In the genomic region with DNA sequence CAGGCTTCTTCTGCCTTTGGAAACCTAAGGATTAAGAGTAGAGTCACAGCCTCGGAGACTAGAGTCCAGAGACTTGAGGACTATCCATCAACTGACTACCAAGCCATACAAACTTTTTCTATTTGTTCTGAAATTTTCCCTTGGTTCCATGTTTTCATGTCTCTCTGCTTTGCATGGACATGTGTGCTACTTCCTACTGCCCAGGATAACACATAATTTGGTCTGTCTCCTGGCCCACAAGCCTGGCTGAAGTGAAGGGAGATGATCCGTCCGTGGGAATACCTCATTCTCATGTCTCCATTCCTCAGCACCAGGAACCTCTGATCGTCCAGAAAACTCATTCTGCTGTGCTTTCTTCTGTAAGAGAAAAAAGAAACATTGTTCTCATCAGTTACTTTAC, we compare ENCODE assay signal across 34 mouse cellular contexts.
"Had no signal": no experiment of that assay in that cellular context is flagged by ENCODE, and none has a peak within 500 bp of the region (broad histone marks: within the 10 kb centered on the region; RNA-seq: fewer than 3 reads in every experiment).

No protein-coding gene starts in this region.

- ATAC-seq: hindbrain, embryonic 16.5 days; hindbrain, postnatal 0 days; inflammation-experienced regulatory T-cells, adult 6 months; intestine, embryonic 15.5 days; intestine, embryonic 16.5 days; intestine, postnatal 0 days had no signal

- H3K4me3 ChIP-seq: heart, embryonic 12.5 days; heart, embryonic 13.5 days; heart, embryonic 15.5 days; hindbrain, embryonic 10.5 days; hindbrain, embryonic 12.5 days; hindbrain, embryonic 13.5 days; hindbrain, embryonic 15.5 days; intestine, embryonic 15.5 days; kidney, embryonic 15.5 days; layer of hippocampus, adult 2 months had no signal

- DNase-seq: heart, postnatal 10 days; heart, postnatal 14 days; heart, postnatal 36 days; heart, postnatal 4 days; kidney, adult 11 months; kidney, adult 18-20 months; kidney, adult 2 months; kidney, adult 8-10 months; kidney, adult 9 months; kidney, postnatal 10 days; kidney, postnatal 14 days; kidney, postnatal 25 days; kidney, postnatal 36 days; kidney, postnatal 4 days; layer of hippocampus, adult 9-11 months; layer of hippocampus, postnatal 36 days had no signal

- H3K9me3 ChIP-seq: heart, embryonic 12.5 days; heart, embryonic 13.5 days; heart, embryonic 15.5 days; hindbrain, embryonic 10.5 days; hindbrain, embryonic 12.5 days; hindbrain, embryonic 13.5 days; hindbrain, embryonic 15.5 days; intestine, embryonic 15.5 days; kidney, embryonic 15.5 days had no signal

- H3K4me2 ChIP-seq: heart, embryonic 11.5 days; heart, embryonic 12.5 days; heart, embryonic 13.5 days; heart, embryonic 15.5 days; hindbrain, embryonic 12.5 days; hindbrain, embryonic 13.5 days; hindbrain, embryonic 14.5 days; hindbrain, embryonic 15.5 days; intestine, embryonic 15.5 days; kidney, embryonic 15.5 days had no signal

- H3K36me3 ChIP-seq: heart, embryonic 12.5 days; heart, embryonic 13.5 days; heart, embryonic 15.5 days; hindbrain, embryonic 10.5 days; hindbrain, embryonic 12.5 days; hindbrain, embryonic 13.5 days; hindbrain, embryonic 15.5 days; intestine, embryonic 15.5 days; kidney, embryonic 15.5 days had no signal

- H3K27ac ChIP-seq: heart, embryonic 13.5 days; heart, embryonic 15.5 days; hindbrain, embryonic 10.5 days; hindbrain, embryonic 12.5 days; hindbrain, embryonic 13.5 days; hindbrain, embryonic 14.5 days; hindbrain, embryonic 15.5 days; hindbrain, postnatal 0 days; intestine, embryonic 15.5 days; kidney, embryonic 15.5 days; kidney, postnatal 0 days; layer of hippocampus, adult 2 months had no signal

- H3K9ac ChIP-seq: heart, embryonic 12.5 days; heart, embryonic 13.5 days; heart, embryonic 15.5 days; hindbrain, embryonic 12.5 days; hindbrain, embryonic 13.5 days; hindbrain, embryonic 14.5 days; hindbrain, embryonic 15.5 days; intestine, embryonic 15.5 days; kidney, embryonic 15.5 days had no signal

- H3K4me1 ChIP-seq: intestine, embryonic 15.5 days; kidney, embryonic 15.5 days had no signal
